Mouse (Mus musculus) liver, embryonic 13.5 days (tissue): ENCODE results near the gene Tnnc1. TPM values are rescaled to one million over a fixed set of nuclear protein-coding genes. Genes with fewer than 3 reads are reported as not detected.

ENCODE experiments used
- ATAC-seq: fragments of 200-750 bp; cut with Nextera tagmentation; 2 replicates; pipeline ENCODE4 v1.8.0; 2017; ENCODE audit warnings: low read depth, mild to moderate bottlenecking, moderate number of reproducible peaks, moderate library complexity
- DNase-seq: peaks from one replicate; pipeline ENCODE4 v3.0.0; 2022
- H3K27ac ChIP-seq: fragments of 300-500 bp; sonication (generic); 2 replicates; pipeline ENCODE4 v1.5.1; 2015; ENCODE audit warnings: moderate library complexity, mild to moderate bottlenecking, inconsistent platforms
- H3K27me3 ChIP-seq: fragments of 300-500 bp; sonication (generic); 2 replicates; pipeline ENCODE4 v1.6.1; 2015; ENCODE audit warnings: mild to moderate bottlenecking, inconsistent platforms
- H3K36me3 ChIP-seq: fragments of 300-500 bp; sonication (generic); 2 replicates; pipeline ENCODE4 v1.6.1; 2015; ENCODE audit warnings: mild to moderate bottlenecking, inconsistent platforms
- H3K4me1 ChIP-seq: fragments of 300-500 bp; sonication (generic); replicated peaks from 2 replicates; pipeline ENCODE4 v1.6.1; 2015; ENCODE audit warnings: inconsistent platforms
- H3K4me2 ChIP-seq: fragments of 300-500 bp; sonication (generic); 2 replicates; pipeline ENCODE4 v1.6.1; 2015; ENCODE audit warnings: inconsistent platforms, mild to moderate bottlenecking, moderate library complexity
- H3K4me3 ChIP-seq: fragments of 300-500 bp; sonication (generic); replicated peaks from 2 replicates; pipeline ENCODE4 v1.5.1; 2015; ENCODE audit warnings: mild to moderate bottlenecking, inconsistent platforms
- H3K9ac ChIP-seq: fragments of 300-500 bp; sonication (generic); 2 replicates; pipeline ENCODE4 v1.6.1; 2015; ENCODE audit warnings: mild to moderate bottlenecking, inconsistent platforms
- H3K9me3 ChIP-seq: fragments of 300-500 bp; sonication (generic); replicated peaks from 2 replicates; pipeline ENCODE4 v1.6.1; 2016; ENCODE audit warnings: inconsistent platforms
- WGBS: fragments of 180-500 bp; shearing (Covaris S2); methylation state at CpG from one replicate; pipeline ENCODE4 v1.1.7; 2015; ENCODE audit not compliant: insufficient replicate concordance; 5-methylcytosine and 5-hydroxymethylcytosine counted together
- polyA plus RNA-seq: library from polyadenylated mRNA; unstranded; fragments of >200 nt; fragmentation: Nextera tagmentation; extraction: Ambion mirVana; gene quantifications from 2 replicates; pipeline ENCODE4 v1.2.1, GENCODE M21; 2015

The Tnnc1 gene
- polyA plus RNA-seq, 1 experiment from 2014 or later: 21.1 TPM

GRCm38 (mm10) chr14:31169508-31169907 is 38.6 kb upstream of the Tnnc1 start:
- no peak for ATAC-seq
- 21% methylated on average over 6 of the region's 6 CpGs for WGBS
- H3K9me3 ChIP-seq: no peaks in the 10 kb centered on the region
- H3K9ac ChIP-seq: no peak overlapping the region
- DNase-seq: no peak
- no peak overlapping the region for H3K27ac ChIP-seq
- peaks cover 25% of the 10 kb centered on the region for H3K27me3 ChIP-seq
- peaks cover 44% of the 10 kb centered on the region for H3K36me3 ChIP-seq
- H3K4me2 ChIP-seq: no peak overlapping the region
- H3K4me1 ChIP-seq: peaks cover 53% of the 10 kb centered on the region
- no peak overlapping the region for H3K4me3 ChIP-seq

DNA sequence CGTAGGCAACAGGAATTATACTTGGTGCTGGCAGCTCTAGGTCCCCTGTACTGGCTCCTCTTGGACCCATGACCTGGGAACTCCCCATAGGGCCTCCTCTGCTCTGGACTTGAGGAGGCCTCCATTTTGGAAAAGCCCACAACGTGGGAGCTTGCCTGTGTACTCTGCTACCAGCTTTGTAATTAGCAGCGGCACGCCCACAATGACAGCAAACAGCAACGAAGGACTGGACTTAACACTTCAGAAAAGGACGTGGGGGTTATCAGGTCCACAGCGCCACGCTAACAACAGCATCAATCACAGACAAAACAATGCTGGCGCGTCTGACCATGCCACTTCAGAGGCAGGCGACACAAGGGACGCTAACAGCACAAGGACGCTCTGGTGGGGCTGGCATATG is 37.1 kb upstream of the Tnnc1 start:
- 84% methylated on average over 13 of the region's 13 CpGs for WGBS
- ATAC-seq (no peak), DNase-seq (no peak)
- H3K4me2 ChIP-seq: no peak overlapping the region
- no peak overlapping the region for H3K4me3 ChIP-seq
- no peak overlapping the region for H3K9ac ChIP-seq
- no peak overlapping the region for H3K27ac ChIP-seq
- H3K27me3 ChIP-seq: peaks cover 25% of the 10 kb centered on the region
- H3K4me1 ChIP-seq: peaks cover 39% of the 10 kb centered on the region
- H3K9me3 ChIP-seq: no peaks in the 10 kb centered on the region
- H3K36me3 ChIP-seq: peaks cover 58% of the 10 kb centered on the region

GRCm38 (mm10) chr14:31171386-31171785 is 36.7 kb upstream of the Tnnc1 start:
- Histone ChIP-seq H3K27ac (no peak overlapping the region), H3K4me1 (peaks cover 34% of the 10 kb centered on the region), H3K27me3 (peaks cover 25% of the 10 kb centered on the region), H3K36me3 (peaks cover 62% of the 10 kb centered on the region), H3K9me3 (no peaks in the 10 kb centered on the region), H3K9ac (no peak overlapping the region), H3K4me2 (no peak overlapping the region), H3K4me3 (no peak overlapping the region)
- 87% methylated on average over 11 of the region's 11 CpGs for WGBS
- ATAC-seq (no peak), DNase-seq (no peak)

GRCm38 (mm10) chr14:31171821-31172220 is 36.3 kb upstream of the Tnnc1 start:
- peaks cover 67% of the 10 kb centered on the region for H3K36me3 ChIP-seq
- no peak overlapping the region for H3K4me3 ChIP-seq
- no peak overlapping the region for H3K4me2 ChIP-seq
- DNase-seq (no peak), ATAC-seq (no peak)
- 90% methylated on average over 15 of the region's 15 CpGs for WGBS
- no peak overlapping the region for H3K27ac ChIP-seq
- peaks cover 30% of the 10 kb centered on the region for H3K4me1 ChIP-seq
- H3K9me3 ChIP-seq: no peaks in the 10 kb centered on the region
- peaks cover 21% of the 10 kb centered on the region for H3K27me3 ChIP-seq
- H3K9ac ChIP-seq: no peak overlapping the region

DNA sequence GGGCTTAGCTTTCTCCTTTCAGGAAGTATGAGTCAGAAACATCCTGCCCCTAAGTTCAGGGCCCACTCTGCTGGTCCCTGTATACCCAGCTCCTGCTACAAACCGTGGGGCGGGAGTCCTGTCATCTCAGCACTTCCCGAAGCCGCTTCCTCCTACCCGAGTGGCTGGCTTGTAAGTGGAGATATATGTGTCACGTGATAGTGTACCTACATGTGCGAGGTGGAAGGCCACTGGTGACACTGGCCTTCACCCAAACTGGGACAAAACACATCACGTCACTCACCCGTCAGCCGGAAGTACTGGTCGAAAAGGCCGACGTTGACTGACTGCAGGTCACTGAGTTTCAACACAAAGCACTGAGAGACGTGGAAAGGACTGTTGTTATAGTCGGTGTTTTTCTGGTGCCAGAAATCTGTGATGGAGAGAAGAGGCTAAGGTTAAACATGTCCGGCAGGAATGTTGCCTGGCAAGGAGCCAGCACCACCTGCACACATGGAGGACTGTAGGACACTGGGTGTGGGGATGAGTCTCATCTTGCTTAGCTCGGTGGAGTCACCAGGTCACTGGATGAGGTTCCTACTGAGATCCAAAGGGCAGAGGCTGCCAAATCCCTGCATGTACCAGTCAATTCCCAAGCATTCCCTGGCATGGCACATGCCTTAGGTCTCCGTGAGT is 35.2 kb upstream of the Tnnc1 start:
- Histone ChIP-seq H3K36me3 (peaks cover 78% of the 10 kb centered on the region), H3K9ac (no peak overlapping the region), H3K27me3 (peaks cover 10% of the 10 kb centered on the region), H3K4me2 (no peak overlapping the region), H3K27ac (no peak overlapping the region), H3K4me1 (peaks cover 20% of the 10 kb centered on the region), H3K4me3 (no peak overlapping the region), H3K9me3 (no peaks in the 10 kb centered on the region)
- no peak for DNase-seq
- 76% methylated on average over 18 of the region's 18 CpGs for WGBS
- ATAC-seq: 0 out of 2 replicates have a peak, but pooled peaks have one; percentile 22

- whole genome bisulfite sequencing: 84% methylated on average over 7 of the region's 7 CpGs
- peaks cover 82% of the 10 kb centered on the region for H3K36me3 ChIP-seq
- H3K4me3 ChIP-seq: no peak overlapping the region
- no peak overlapping the region for H3K9ac ChIP-seq
- DNase-seq: no peak
- no peaks in the 10 kb centered on the region for H3K9me3 ChIP-seq
- H3K27me3 ChIP-seq: peaks cover 4% of the 10 kb centered on the region; the same call in 1 of the 2 replicates
- H3K4me1 ChIP-seq: peaks cover 15% of the 10 kb centered on the region
- no peak overlapping the region for H3K27ac ChIP-seq
- ATAC-seq: no peak
- no peak overlapping the region for H3K4me2 ChIP-seq
These were observed 34.6 kb upstream of the Tnnc1 start for GRCm38 (mm10) chr14:31173537-31173936.

- Histone ChIP-seq H3K27me3 (no peaks in the 10 kb centered on the region), H3K9ac (no peak overlapping the region), H3K36me3 (peaks cover 97% of the 10 kb centered on the region), H3K4me3 (no peak overlapping the region), H3K4me1 (peaks cover 5% of the 10 kb centered on the region; the same call in 1 of the 2 replicates), H3K4me2 (no peak overlapping the region), H3K9me3 (no peaks in the 10 kb centered on the region), H3K27ac (no peak overlapping the region)
- DNase-seq (no peak), ATAC-seq (no peak)
- WGBS: 80% methylated on average over 16 of the region's 16 CpGs
These were observed 30.8 kb upstream of the Tnnc1 start for GRCm38 (mm10) chr14:31177287-31177686.

DNA sequence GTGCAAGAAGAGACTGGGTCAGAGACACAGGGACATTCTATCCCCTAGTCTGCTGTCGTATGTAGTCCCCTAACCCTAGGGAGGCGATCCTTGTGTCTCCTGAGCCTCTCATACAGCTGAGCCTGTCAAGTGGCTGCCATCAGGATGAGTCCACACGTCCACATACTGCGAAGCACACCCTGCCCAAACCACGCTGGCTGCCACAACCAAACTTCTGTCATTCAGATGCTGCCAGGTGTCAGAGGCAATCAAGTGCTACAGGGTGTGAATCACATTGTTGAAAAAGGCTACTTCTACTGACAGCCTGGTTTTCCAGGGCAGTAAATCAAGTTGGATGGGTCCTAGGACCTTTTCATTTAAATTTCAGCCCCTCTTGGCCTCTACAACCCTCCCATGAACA is 30.4 kb upstream of the Tnnc1 start:
- DNase-seq: no peak
- WGBS: 87% methylated on average over 5 of the region's 5 CpGs
- no peak overlapping the region for H3K4me2 ChIP-seq

DNA sequence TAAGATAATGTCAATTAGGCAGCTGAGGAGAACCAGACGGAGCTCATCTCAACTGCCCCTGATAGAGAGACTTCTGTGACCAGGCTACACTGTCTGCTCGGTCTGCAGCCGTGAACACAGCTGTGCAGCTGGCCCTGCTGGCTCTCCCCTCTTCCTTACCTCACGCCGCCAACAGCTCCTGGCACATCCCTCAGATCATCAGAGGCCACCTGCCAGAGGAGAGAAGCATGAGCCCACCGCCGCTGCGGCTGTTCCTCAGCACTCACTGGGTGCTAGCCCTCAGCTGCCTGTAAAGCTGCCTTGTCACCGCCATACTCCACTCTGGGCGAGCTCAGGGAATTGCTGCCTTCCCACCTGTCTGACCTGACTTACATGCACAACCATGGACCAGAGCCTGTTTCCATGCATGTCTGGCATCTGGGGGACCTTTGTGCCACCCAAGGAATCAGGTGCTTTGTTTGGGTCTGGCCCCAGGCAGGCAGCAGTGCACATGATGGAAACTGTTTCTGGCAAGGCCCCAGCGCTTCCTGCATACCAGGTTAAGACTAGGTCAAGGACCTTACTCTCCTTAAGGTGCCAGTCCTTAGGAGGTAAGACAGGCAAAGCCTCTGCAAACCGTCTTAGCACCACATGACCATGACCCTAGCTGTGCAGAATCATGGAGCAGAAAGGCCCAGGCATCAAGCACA is 28.3 kb upstream of the Tnnc1 start:
- Histone ChIP-seq H3K36me3 (peaks cover 97% of the 10 kb centered on the region), H3K27ac (no peak overlapping the region), H3K9me3 (no peaks in the 10 kb centered on the region), H3K27me3 (no peaks in the 10 kb centered on the region), H3K4me2 (no peak overlapping the region), H3K4me1 (peaks cover 29% of the 10 kb centered on the region), H3K4me3 (no peak overlapping the region), H3K9ac (no peak overlapping the region)
- DNase-seq (no peak), ATAC-seq (no peak)
- 78% methylated on average over 12 of the region's 12 CpGs for WGBS

More for the DNA sequence above, 30.4 kb upstream of the Tnnc1 start:
- Histone ChIP-seq H3K9ac (no peak overlapping the region), H3K36me3 (peaks cover 97% of the 10 kb centered on the region), H3K4me3 (no peak overlapping the region), H3K4me1 (peaks cover 9% of the 10 kb centered on the region; the same call in 1 of the 2 replicates), H3K27me3 (no peaks in the 10 kb centered on the region), H3K27ac (no peak overlapping the region), H3K9me3 (no peaks in the 10 kb centered on the region)
- ATAC-seq: no peak

- DNase-seq (no peak), ATAC-seq (no peak)
- Histone ChIP-seq H3K4me2 (no peak overlapping the region), H3K9ac (no peak overlapping the region), H3K9me3 (no peaks in the 10 kb centered on the region), H3K4me3 (no peak overlapping the region), H3K36me3 (peaks cover 97% of the 10 kb centered on the region), H3K27me3 (no peaks in the 10 kb centered on the region), H3K27ac (0 out of 2 replicates have a peak overlapping the region, but pooled peaks have one; percentile 63), H3K4me1 (peaks cover 35% of the 10 kb centered on the region)
- 86% methylated on average over 4 of the region's 4 CpGs for WGBS
These were observed 26.6 kb upstream of the Tnnc1 start for GRCm38 (mm10) chr14:31181512-31181911.

GRCm38 (mm10) chr14:31182786-31183290 is 25.3 kb upstream of the Tnnc1 start:
- peaks cover 39% of the 10 kb centered on the region for H3K4me1 ChIP-seq
- ATAC-seq (peak; percentile 57), DNase-seq (no peak)
- peaks cover 97% of the 10 kb centered on the region for H3K36me3 ChIP-seq
- peak overlapping the region; percentile 70 for H3K27ac ChIP-seq
- no peak overlapping the region for H3K4me3 ChIP-seq
- no peaks in the 10 kb centered on the region for H3K27me3 ChIP-seq
- no peak overlapping the region for H3K4me2 ChIP-seq
- WGBS: 68% methylated on average over 2 of the region's 2 CpGs
- H3K9me3 ChIP-seq: no peaks in the 10 kb centered on the region
- H3K9ac ChIP-seq: no peak overlapping the region; the same call in 1 of the 2 replicates
